Mouse (Mus musculus) kidney, adult 2 months (tissue): Measurements from ENCODE around the gene Bcat1.

Source experiments
- CTCF ChIP-seq: fragments of 200-500 bp; conservative IDR thresholded peaks from 2 replicates; pipeline ENCODE4 v1.5.1; 2011; ENCODE audit warnings: low read depth, mild to moderate bottlenecking, control low read depth, low read length, moderate library complexity, mixed read lengths; ENCODE audit not compliant: insufficient read depth, insufficient read length
- POLR2A ChIP-seq: fragments of 200-500 bp; IDR thresholded peaks from one replicate; pipeline ENCODE4 v1.6.1; 2011; ENCODE audit warnings: low read depth, low read length, control low read depth

- TF ChIP-seq POLR2A: no peak
- TF ChIP-seq CTCF: no peak
These were observed 59.3 kb downstream of the Bcat1 start for GRCm38 (mm10) chr6:145016639-145017038.
